Mouse (Mus musculus): Measurements from ENCODE around the gene Tmem255b. TPM values are rescaled to one million over a fixed set of nuclear protein-coding genes. Genes with fewer than 3 reads are reported as not detected.

The Tmem255b gene
- not detected for polyA plus RNA-seq (2017; shearing (Covaris generic))

DNA sequence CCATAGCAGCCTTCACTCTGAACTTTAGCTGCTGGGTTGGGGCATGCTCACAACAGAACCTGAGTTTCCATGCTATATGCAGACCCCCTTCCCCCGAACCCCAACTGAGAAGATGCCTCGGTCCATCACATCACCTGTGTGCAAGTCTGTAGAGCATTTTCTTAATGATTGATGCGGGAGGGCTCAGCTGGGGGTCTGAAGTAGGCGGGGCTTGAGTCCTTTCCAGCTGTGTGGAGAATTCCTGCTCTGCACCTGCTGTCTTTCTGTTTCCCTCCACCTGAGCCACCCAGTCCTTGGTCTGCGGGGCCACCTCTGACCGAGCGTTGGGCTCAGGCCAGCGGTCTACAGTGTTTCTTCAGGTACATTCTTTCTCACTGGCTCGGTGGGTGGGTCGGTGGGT, at the start of gene Tmem255b:
TSS of gene Tmem255b (plus strand) at position 301 of the 400 bp plus-strand sequence.

DNA sequence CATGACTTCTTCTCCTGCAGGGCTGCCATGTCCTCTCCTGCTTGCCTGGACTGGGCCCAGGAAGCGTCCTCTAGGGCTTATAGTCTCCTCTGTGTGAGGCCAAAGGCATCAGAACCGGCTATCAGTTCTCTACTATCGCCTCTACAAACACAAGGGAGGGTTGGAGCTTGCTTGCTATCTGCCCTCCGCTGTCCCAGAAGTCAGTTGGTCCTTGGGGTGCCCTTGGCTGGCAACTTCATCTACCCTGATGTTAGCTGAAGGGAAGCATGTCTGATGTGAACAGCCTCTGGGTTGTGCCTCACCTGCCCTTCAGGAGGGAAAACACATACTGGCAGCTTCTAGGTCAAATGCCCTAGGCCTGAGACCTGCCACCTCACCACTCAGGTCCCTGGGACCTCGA, 38.3 kb upstream of the Tmem255b start, which contains the start of gene Atp4b:
TSS of gene Atp4b (minus strand) at position 101 of the 400 bp plus-strand sequence.

DNA sequence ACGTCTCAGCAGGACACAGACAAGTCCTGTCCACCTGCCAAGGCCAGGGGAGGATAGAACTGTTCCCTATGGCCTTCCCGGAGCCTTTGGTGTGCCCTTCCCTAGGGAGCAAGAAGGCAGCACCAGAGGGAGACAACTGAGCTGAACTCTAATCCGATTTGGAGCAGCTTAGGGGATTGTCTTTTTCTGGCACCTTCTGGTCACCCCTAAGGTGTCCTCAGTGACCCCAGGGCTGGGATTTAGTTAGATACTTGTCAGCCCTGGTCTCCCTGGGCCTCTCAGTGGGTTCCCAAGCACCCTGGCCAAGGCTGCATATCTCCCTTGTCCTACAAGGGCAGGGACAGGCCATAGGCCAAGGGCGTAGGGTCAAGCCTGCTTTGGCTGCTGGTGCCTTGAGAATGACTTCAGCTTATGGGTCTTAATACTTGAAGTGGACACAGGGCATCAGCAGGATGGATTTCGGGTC, 30.3 kb upstream of the Tmem255b start, which contains the start of gene Grk1:
TSS of gene Grk1 (plus strand) at position 416 of the 466 bp plus-strand sequence.

DNA sequence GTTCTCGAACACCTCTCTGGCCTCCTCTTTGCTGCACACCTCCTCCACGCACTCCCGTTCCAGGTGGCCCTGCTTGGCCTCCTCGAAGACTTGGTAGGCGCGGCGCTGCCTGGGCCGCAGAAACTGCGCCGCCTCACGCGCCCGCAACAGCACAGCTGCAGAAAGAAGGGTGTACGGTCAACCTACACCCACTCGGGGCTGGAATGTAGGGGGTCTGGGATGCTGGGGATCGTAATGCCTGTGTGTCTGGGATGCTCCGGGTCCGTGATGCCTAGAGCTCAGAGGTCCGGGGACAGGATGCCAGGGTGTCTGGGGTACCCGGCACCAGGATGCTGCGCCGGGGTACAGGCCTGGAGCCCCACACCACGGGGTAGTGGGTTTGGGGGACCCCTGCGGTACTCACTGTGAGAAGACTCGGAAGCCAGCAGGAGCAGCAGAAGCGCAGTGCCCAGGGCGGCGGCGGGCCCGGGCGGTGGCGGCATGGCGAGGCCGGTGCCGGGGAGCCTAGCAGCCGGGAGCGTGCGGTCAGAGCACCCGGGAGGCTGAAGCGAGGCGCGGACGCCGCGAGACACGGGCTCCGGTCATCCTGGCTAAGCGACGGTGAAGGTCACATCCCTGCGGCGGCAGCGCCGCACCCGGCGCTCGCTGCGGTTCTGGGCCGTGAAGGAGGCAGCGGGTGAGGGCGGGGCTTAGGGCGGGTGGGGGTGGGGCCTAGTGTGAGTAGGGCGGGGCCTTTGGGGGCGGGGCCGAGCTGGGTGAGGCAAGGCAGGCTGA, 59.1 kb downstream of the Tmem255b start, which contains the start of gene Gas6:
TSS of gene Gas6 (minus strand) at position 633 of the 774 bp plus-strand sequence.

Other genes with a start within 250 kb of the Tmem255b start
- 0.56 TPM for gene Grtp1, start 234.6 kb upstream of the Tmem255b start, polyA plus RNA-seq (2017; shearing (Covaris generic))
- gene Adprhl1, start 181.0 kb upstream of the Tmem255b start, polyA plus RNA-seq (2017; shearing (Covaris generic)): not detected
- gene Dcun1d2, start 147.1 kb upstream of the Tmem255b start, polyA plus RNA-seq (2017; shearing (Covaris generic)): 17.3 TPM
- gene Tmco3, start 147.0 kb upstream of the Tmem255b start, polyA plus RNA-seq (2017; shearing (Covaris generic)): 25.1 TPM
- 40.7 TPM for gene Tfdp1, start 96.4 kb upstream of the Tmem255b start, polyA plus RNA-seq (2017; shearing (Covaris generic))
- gene Atp4b, start 38.4 kb upstream of the Tmem255b start, polyA plus RNA-seq (2017; shearing (Covaris generic)): not detected
- gene Grk1, start 30.1 kb upstream of the Tmem255b start, polyA plus RNA-seq (2017; shearing (Covaris generic)): not detected
- not detected for gene Gas6, start 59.3 kb downstream of the Tmem255b start, polyA plus RNA-seq (2017; shearing (Covaris generic))
- gene 1700029H14Rik, start 127.3 kb downstream of the Tmem255b start, polyA plus RNA-seq (2017; shearing (Covaris generic)): not detected
- gene Rasa3, start 242.4 kb downstream of the Tmem255b start, polyA plus RNA-seq (2017; shearing (Covaris generic)): 280 TPM

All from naive thymus-derived CD4-positive, alpha-beta T cell, adult 5 months (primary cell).